Mouse (Mus musculus): ENCODE data around the gene Tmem53.

DNA sequence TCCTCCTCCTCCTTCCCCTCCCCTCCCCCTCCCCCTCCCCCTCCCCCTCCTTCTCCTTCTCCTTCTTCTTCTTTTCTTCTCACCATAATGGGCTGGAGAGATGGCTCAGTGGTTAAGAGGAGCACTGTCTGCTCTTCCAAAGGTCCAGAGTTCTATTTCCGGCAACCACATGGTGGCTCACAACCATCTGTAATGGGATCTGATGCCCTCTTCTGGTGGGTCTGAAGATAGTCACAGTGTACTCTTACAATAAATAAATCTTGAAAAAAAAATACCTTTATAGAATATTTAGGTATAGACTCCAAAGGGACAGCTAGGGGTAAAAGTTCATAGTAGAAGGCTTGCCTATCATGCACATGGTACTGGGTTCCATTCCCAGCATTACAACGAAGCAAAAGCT lies 9.5 kb downstream of the Tmem53 start:
- TF ChIP-seq CTCF (IDR thresholded peaks at IDR 0.05; ENCODE audit: low read depth, low read length): no peak
- no peak for TF ChIP-seq POLR2A (IDR thresholded peaks at IDR 0.05; ENCODE audit: borderline replicate concordance, low read depth, low read length)

Measured in bone marrow macrophage, adult 2 months (primary cell).